Mouse (Mus musculus): ENCODE results near the gene Sh2d4b.

The Sh2d4b gene

GRCm38 (mm10) chr14:40893196-40893595, at the start of gene Sh2d4b:
Gene Sh2d4b, minus strand, starts transcription at chr14:40893266.
- DNase-seq: no peak

- DNase-seq: no peak
Measured at GRCm38 (mm10) chr14:40942429-40942828, 49.4 kb upstream of the Sh2d4b start.

- no peak for DNase-seq
Measured at GRCm38 (mm10) chr14:40938380-40938987, 45.4 kb upstream of the Sh2d4b start.

GRCm38 (mm10) chr14:40937052-40937451, 44.0 kb upstream of the Sh2d4b start:
- no peak for DNase-seq

- DNase-seq: no peak
Measured at GRCm38 (mm10) chr14:40935481-40935880, 42.4 kb upstream of the Sh2d4b start.

- no peak for DNase-seq
Measured at GRCm38 (mm10) chr14:40935054-40935453, 42.0 kb upstream of the Sh2d4b start.

GRCm38 (mm10) chr14:40933328-40933727, 40.3 kb upstream of the Sh2d4b start:
- DNase-seq: no peak

GRCm38 (mm10) chr14:40932225-40932624, 39.2 kb upstream of the Sh2d4b start:
- no peak for DNase-seq

- DNase-seq: no peak
Measured at GRCm38 (mm10) chr14:40931115-40931829, 38.2 kb upstream of the Sh2d4b start.

GRCm38 (mm10) chr14:40929943-40930342, 36.9 kb upstream of the Sh2d4b start:
- no peak for DNase-seq

GRCm38 (mm10) chr14:40928897-40929296, 35.8 kb upstream of the Sh2d4b start:
- DNase-seq: no peak

GRCm38 (mm10) chr14:40927041-40927440, 34.0 kb upstream of the Sh2d4b start:
- DNase-seq: no peak

GRCm38 (mm10) chr14:40924378-40925113, 31.5 kb upstream of the Sh2d4b start:
- DNase-seq: no peak

GRCm38 (mm10) chr14:40921241-40921640, 28.2 kb upstream of the Sh2d4b start:
- no peak for DNase-seq

GRCm38 (mm10) chr14:40919521-40919920, 26.5 kb upstream of the Sh2d4b start:
- no peak for DNase-seq

- DNase-seq: no peak
Measured at GRCm38 (mm10) chr14:40918477-40918876, 25.4 kb upstream of the Sh2d4b start.

- peak; percentile 80 for DNase-seq
Measured at GRCm38 (mm10) chr14:40917632-40918031, 24.6 kb upstream of the Sh2d4b start.

GRCm38 (mm10) chr14:40916667-40917066, 23.6 kb upstream of the Sh2d4b start:
- DNase-seq: no peak

- DNase-seq: no peak
Measured at GRCm38 (mm10) chr14:40915838-40916237, 22.8 kb upstream of the Sh2d4b start.

GRCm38 (mm10) chr14:40914701-40915100, 21.6 kb upstream of the Sh2d4b start:
- no peak for DNase-seq

GRCm38 (mm10) chr14:40913709-40914108, 20.6 kb upstream of the Sh2d4b start:
- no peak for DNase-seq

GRCm38 (mm10) chr14:40911529-40911928, 18.5 kb upstream of the Sh2d4b start:
- DNase-seq: no peak

GRCm38 (mm10) chr14:40908763-40909162, 15.7 kb upstream of the Sh2d4b start:
- DNase-seq: no peak

- no peak for DNase-seq
Measured at GRCm38 (mm10) chr14:40906770-40907169, 13.7 kb upstream of the Sh2d4b start.
